Mouse (Mus musculus) embryonic fibroblast, embryonic 13.5 days (primary cell): ENCODE measurements around the gene Tcf7l2.

Source experiments
- CTCF ChIP-seq: IDR thresholded peaks from 2 replicates; pipeline ENCODE4 v1.5.1; 2011; ENCODE audit warnings: mild to moderate bottlenecking, control low read depth, low read length, moderate library complexity, borderline replicate concordance; ENCODE audit not compliant: insufficient read depth
- POLR2A ChIP-seq: IDR thresholded peaks from 2 replicates; pipeline ENCODE4 v1.6.1; 2011; ENCODE audit warnings: low read depth, mild to moderate bottlenecking, control low read depth, low read length, moderate library complexity

DNA sequence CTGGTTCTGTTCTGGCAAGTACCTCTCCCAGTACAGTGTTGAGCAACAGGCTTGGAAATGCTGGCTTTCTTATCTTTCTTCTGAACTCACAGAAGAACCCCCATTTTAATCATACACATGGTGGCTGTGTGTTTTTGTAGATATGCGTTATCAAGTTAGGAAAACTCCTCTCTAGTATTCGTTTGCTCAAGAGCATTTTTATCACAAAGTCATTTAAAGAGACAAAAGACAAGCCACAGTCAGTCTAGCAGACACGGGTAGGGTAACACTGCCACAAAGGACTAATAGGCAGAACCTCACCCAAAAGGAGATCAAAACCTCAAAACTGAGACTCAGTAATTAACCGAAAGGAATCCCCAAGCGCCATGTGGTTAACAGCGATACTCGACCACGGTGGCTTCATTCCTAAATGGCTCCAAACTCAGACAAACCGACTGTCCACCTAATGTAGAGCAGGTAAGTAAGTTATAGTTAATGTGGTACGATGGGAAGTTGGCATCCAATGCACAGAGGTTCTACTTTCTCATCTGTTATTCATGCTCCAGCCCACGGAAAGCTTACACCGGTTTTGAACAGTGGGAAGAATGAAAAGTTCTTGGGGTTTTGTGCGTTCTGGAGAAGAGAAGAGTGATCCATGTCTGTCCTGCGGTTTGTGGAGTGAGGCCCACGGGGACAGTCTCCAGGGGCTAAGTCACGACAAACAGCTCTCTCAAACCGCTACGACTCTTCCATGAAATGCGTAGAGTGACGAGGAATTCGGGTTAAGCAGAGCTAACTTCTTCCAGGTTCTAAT, 196.8 kb downstream of the Tcf7l2 start:
- TF ChIP-seq CTCF (no peak), POLR2A (no peak)
